Mouse (Mus musculus) ovary, postnatal 36 days (tissue): ENCODE results near the gene Pdk2.

Experiments
- DNase-seq: peaks from one replicate; pipeline ENCODE4 v3.0.0; 2022; ENCODE audit warnings: low spot score, mixed read lengths

The Pdk2 gene

GRCm38 (mm10) chr11:95041139-95041609, at the start of gene Pdk2:
Gene Pdk2 (minus strand): TSS chr11:95041354.
- peak; percentile 95 for DNase-seq

- peak; percentile 31 for DNase-seq
These were observed 48.0 kb upstream of the Pdk2 start for GRCm38 (mm10) chr11:95088857-95089779.

DNA sequence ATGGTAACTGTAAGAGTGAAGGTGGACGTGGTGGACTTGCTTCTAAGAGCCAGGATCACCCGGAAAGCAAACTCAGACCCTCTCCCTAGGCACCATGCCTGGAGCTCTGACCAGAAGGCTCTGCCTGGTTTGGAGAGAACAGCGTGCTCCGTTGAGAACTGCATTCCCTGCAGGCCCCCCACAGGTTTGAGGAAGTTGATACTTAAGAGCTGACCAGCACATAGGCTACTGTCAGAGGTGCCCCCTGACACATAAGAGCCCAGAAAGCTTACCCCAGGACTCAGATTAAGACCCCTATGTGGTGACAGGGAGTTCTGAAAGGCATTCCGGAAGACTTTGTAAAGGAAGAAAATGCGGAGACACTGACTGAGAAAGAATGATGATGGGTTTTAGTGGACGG, 47.1 kb upstream of the Pdk2 start:
- DNase-seq = no peak

- DNase-seq = no peak
These were observed 46.4 kb upstream of the Pdk2 start for GRCm38 (mm10) chr11:95087301-95088228.

DNA sequence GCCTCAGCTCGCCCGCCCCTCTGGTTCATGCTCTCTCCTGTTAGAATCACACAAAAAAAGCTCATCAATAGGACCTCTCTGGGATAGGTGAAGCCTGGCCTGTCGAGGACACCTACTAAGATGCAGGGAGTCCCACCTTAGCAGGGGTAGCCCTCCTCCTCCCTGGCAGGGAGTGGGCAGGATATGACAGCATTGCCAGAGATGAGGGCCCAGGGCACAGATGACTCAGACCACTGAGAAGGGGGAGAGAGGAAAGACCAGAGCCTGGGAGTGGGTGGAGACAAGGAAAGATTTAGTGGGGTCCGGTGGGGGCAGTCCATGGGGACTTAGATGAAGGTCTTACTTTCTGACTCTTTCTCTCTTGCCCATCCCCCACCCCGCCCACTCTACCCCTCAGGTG, 45.1 kb upstream of the Pdk2 start:
- DNase-seq = no peak

DNA sequence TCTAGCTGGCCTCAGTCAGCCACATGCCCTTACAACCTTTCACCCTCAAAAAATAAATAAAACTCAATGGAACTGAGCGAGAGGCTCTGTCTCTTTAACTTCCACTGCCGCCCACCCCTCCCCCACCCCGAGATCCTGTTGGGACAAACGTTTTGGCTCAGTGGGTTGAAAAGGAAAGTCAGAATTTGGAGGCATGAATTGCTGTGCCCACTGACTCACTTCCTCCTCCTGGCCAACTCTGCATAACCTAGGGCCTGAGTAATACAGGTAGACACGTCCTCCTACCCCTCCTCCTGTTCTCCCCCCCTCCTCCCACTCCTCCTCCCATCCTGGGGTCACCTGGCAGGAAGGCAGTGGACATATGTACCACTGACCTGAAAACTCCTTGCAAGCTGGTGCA, 44.6 kb upstream of the Pdk2 start:
- DNase-seq = no peak

DNA sequence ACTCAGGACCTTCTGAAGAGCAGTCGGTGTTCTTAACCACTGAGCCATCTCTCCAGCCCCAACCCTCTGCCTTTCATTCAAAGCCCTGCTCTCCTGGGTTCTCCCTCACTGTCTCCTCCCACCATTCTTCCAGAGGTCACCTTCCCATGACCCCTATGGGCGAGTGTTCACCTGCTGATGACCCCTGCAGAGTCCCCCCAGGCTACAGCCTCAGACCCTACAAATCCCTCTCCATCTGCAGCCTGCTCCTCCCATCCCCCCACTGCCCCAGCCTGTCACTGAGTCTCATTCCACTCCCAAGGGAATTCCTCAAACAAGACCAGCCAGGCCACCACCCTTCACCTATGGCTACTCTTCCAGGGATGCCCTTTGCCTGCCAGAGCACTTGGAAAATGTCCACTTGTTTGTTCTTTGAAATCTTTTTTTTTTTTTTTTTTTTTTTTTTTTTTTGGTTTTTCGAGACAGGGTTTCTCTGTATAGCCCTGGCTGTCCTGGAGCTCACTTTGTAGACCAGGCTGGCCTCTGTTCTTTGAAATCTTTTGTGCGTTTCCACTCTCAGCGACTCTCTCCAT, 43.7 kb upstream of the Pdk2 start:
- no peak for DNase-seq

DNA sequence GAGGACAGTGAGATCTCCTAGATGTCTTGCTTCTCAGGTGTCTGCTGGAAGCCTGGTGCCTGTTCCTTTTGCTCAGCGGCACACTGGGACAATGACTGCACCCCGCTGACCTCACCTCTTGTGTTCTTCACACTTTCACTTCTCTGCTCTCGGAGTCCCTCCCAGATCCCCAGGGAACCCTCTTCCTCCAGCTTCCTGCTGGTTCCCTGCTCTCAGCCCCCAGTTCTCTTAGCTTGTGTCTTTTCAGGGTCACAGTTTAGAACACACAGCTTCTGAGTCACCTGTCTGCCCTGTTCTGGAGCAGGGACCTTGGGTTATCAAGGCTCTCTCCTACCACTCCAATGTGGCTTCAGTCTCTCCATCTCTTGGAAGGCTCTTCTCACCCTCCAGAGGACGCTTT, 43.0 kb upstream of the Pdk2 start:
- no peak for DNase-seq

DNA sequence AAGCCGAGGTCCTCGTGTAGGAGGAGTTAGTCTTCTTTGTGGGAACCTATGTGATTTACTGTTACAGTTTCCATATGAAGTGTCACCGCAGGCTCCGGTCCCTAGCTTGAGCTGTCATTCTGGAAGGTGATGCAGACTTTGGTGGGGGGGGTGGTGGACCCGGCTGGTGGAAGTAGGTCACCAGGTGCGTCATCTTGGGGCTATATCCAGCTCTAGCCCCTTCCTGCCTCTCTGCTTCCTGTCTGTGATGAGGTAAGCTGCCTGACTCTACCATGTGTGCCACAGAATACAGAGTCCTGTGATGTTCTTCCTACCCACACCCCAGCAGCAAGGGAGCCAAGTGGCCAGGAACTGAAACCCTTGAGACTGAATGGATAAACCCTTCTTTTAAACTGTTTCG, 41.7 kb upstream of the Pdk2 start:
- no peak for DNase-seq

- DNase-seq = no peak
These were observed 39.6 kb upstream of the Pdk2 start for GRCm38 (mm10) chr11:95080783-95081182.

GRCm38 (mm10) chr11:95079256-95079875, 38.2 kb upstream of the Pdk2 start:
- DNase-seq = no peak

GRCm38 (mm10) chr11:95077956-95078355, 36.8 kb upstream of the Pdk2 start:
- DNase-seq = no peak

DNA sequence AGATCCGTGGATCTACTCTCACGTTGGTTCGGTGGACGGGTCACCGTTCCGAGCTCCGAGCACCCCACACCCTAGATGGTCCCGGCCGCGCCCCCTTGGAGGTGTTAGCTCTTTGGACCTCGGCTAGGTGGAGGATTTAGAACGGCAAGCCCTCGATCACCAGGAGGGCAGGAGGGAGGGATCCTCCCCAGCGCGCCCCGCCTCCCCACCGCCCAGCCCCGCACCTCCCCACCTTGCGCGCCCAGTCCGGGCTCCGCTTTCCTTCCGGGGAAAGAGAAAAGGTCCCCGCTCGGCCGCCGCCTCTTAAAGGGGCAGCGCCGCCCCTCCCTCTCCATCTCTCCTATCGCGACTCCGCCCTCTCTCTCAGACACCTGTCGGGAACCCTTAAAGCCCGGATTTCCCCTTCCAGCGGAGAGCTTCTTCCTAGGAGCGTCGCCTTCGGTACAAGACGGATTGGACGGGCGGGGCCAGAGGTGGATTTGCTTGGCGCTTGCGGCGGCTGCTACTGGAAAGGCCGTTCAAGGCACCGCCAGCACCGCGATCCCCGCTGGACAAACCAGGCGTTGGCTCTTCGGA, 35.5 kb upstream of the Pdk2 start, which contains the start of gene Itga3:
Gene Itga3, minus strand, starts transcription at position 266 of the 576 bp plus-strand sequence.
- DNase-seq = peak; percentile 76

DNA sequence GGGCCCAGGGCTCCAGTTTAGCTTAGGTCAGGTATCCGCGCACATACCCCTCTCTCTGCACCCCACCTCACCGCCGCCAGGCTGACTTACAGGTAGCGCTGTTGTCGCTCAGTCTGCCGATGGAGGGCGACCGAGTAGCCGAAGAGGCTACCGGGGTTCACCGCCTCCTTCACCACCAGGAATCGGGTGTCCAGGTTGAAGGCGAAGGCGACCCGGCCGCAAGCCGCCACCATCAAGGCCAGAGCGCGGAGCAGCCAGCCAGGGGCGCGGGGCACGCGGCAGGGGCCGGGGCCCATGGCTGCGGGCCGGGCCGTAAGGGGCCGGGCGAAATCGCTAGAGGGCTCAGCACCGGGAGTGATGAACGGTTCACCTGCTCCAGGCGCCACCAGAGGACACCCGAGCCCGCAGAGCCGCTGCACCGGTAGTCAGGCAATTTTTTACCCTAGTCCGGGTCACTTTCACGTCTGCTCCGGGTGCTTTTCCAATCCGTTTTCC, 34.9 kb upstream of the Pdk2 start:
- peak; percentile 55 for DNase-seq

DNA sequence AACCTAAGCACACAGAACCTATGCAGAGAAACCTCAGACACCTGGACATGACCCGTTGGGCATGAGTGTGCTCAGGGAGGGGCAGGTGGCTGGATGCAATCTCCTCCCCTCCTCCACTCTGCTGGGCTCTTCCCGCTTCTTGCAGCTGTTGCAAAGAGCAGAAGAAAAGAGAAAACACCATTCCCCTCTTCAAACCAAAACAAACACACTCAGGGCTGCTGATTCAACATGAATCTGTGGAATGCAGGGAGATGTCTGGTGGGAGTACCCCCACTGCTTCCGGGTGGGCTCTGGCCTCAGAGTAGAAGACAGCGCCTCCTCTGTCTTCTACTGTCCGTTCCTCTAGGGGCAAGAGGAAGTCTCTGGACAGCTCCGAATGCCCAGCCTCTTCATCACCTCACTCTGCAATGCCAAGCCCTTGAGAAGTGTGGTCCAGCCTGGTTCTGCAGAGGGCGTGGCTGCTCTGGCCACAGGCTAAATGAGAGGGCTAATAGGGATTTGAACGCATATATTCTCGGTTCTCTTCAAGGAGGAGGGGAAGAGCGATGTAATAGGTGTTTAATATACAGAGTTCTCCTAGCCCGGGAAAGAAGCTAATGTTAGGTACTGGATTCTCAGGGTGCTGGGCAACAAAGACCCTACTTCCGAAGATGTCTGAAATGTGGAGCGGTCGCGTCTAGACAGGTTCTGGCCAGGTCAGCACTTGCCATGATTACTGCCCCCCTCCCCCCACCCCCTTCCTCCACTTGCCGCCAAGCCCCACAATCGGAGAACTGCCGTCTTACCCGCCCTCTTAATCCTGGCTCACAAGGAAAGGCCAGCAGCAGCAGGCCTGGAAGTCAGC, 34.3 kb upstream of the Pdk2 start:
- DNase-seq = no peak

DNA sequence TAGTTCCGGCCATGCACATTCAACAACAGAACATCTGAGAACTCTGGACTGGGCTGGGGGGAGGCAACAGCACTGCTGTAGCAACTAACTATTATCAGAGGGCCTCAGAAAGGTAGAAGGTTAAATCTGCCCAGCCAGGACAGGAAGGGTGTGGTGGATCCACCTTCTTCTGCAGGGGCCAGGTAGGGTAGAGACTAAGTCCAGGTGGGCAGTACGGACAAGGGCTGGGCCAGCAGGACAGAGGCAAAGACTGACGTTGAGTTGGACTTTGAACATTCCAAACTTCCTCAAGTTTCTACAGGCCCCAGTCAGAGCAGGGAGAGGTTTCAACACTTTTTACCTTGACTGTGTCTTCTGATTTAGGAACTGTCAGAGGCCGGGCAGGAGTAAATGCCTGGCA, 33.5 kb upstream of the Pdk2 start:
- DNase-seq = no peak

GRCm38 (mm10) chr11:95073835-95074234, 32.7 kb upstream of the Pdk2 start:
- no peak for DNase-seq

GRCm38 (mm10) chr11:95072804-95073203, 31.6 kb upstream of the Pdk2 start:
- DNase-seq = peak; percentile 30

- no peak for DNase-seq
These were observed 31.0 kb upstream of the Pdk2 start for GRCm38 (mm10) chr11:95072136-95072535.

GRCm38 (mm10) chr11:95071266-95071665, 30.1 kb upstream of the Pdk2 start:
- DNase-seq = peak; percentile 32
